Mouse (Mus musculus): ENCODE measurements around the gene Tpsg1.

DNA sequence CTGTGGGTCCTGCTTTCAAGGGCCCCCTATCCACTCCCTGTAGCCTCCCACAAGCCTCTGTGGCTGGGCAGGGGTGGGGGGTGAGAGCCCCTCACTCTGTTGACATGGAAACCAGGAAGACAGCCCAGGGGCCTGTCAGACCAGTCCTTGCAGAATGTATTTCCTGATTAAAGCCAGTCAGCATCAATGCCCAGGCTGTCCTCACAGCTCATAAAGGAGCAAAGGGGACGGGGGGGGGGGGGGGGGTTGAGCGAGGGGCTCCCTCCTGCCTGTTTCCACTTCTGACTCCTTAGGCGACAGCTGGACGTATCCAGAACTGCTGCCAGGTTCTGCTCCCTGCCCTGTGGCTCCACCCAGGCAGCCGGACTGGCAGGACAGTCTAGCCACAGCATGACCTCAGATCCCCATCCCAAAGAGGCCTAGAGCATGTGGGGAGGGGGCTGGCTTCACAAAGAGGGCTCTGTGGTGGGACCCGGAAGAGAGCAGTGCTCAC is 46.4 kb downstream of the Tpsg1 start:
- TF ChIP-seq EP300 (optimal IDR thresholded peaks at IDR 0.05) (no peak), CTCF (IDR thresholded peaks at IDR 0.05; ENCODE audit: low read depth) (no peak)

All from stomach, postnatal 0 days (tissue).